Mouse (Mus musculus) cerebellum, adult 11 months (tissue): ENCODE data around the gene Zfp638.

Experiments used
- DNase-seq: peaks from one replicate; pipeline ENCODE4 v3.0.0; 2022

The Zfp638 gene

DNA sequence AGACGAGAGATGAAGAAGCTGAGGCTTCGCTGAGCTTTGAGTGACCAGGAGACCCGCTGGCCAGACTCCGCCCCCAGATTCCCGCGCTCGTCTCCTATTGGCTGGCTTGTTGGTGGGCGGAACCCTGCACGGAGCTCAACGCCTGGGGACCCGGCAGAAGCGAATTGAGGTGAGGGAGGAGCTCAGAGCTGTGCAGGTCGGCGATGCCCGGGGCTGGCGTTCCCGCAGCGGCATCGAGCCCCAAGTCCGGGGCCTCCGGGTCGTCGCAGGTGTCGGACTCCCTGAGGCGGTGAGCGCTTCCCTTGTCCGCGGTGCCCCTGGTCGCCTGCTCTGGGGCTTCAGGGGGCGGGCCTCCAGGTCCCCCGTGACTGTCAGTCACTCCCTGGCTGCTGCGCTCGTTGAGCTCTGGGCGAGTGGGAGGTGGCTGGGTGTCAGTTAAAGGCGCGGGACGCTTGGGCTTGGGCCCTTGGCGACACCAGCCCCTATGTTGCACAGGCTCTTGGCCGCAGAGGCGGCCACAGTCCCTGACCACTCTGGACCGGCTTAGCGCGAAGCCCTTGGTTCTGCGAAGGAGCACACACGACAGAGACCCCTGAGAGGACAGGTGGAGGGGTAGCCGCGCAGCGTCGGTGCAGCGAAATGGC is at the start of gene Zfp638:
Gene Zfp638, plus strand, starts transcription at position 156 of the 644 bp plus-strand sequence.
- DNase-seq: peak; percentile 94

GRCm38 (mm10) chr6:83818996-83819395 is 47.9 kb upstream of the Zfp638 start:
- DNase-seq: no peak

GRCm38 (mm10) chr6:83820727-83821515 is 46.0 kb upstream of the Zfp638 start:
- DNase-seq: no peak

- DNase-seq: no peak
Observed at GRCm38 (mm10) chr6:83821856-83822255, 45.1 kb upstream of the Zfp638 start.

GRCm38 (mm10) chr6:83830941-83831605 is 35.8 kb upstream of the Zfp638 start:
- no peak for DNase-seq

DNA sequence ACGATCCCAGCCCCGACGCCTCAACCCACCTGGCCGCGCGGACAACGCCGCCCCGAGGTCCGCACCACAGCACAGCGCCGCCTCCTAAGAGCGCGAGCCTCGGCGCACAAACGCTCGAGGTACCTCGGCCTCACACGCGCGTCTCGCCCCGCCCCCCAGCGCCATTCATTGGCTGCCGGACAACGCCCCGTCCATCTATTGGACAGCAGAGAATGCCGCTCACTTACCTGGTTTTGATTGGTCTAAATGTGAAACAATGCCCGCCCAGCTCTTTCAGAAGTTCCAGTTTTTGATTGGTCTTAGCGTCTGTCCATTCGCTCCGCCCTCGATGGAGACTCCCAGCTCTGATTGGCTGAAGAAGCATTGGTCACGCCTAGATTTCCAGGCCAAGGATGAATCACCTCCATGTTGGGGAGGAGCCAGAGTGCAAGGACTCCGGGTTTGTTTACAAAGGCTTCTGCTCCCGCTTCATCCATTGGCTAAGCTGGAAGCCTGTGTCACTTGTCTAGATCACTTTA is 35.2 kb upstream of the Zfp638 start, which contains the start of gene Paip2b:
Gene Paip2b, minus strand, starts transcription at position 136 of the 518 bp plus-strand sequence.
- DNase-seq: peak; percentile 99

- DNase-seq: peak; percentile 14
Observed at GRCm38 (mm10) chr6:83832393-83832792, 34.5 kb upstream of the Zfp638 start.

- DNase-seq: no peak
Observed at GRCm38 (mm10) chr6:83836826-83837225, 30.1 kb upstream of the Zfp638 start.

DNA sequence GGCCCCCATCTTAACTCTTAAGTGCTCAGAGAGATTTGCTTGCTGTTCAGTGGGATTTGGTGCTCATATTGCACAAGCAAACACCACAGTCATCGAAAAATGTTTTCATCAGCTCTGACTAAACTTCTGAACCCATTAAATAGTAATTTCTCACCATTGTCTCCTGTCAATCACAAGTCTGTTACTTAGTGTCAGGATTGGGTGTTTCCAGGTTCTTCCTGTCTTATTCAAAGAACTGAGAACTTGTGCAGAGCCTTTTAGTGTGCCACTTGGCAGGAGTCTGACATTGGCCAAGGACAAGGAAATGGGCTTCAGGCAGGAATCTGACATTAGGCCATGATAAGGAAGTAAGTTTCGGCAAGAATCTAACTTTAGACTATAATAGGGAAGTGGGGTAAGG is 28.9 kb upstream of the Zfp638 start:
- no peak for DNase-seq

GRCm38 (mm10) chr6:83840086-83840485 is 26.8 kb upstream of the Zfp638 start:
- DNase-seq: no peak

DNA sequence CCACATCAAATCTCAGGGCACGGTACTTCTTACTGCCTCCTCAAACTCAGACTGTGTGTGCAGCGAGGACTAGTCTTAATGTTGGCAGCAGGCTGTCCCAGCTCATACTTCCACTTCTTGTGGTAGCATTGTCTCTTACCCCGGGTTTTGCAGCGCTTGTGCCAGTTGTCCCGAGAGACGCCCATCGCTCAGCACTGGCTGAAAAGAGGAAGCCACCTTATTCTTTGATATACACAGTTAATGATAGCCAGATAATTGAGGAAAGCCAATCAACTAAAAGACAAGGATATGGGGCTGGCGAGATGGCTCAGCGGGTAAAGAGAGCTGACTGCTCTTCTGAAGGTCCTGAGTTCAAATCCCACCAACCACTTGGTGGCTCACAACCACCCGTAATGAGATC is 22.0 kb upstream of the Zfp638 start:
- no peak for DNase-seq

GRCm38 (mm10) chr6:83846141-83846540 is 20.8 kb upstream of the Zfp638 start:
- DNase-seq: no peak

- DNase-seq: no peak
Observed at GRCm38 (mm10) chr6:83849446-83849845, 17.5 kb upstream of the Zfp638 start.

- no peak for DNase-seq
Observed at GRCm38 (mm10) chr6:83857476-83857875, 9.4 kb upstream of the Zfp638 start.

GRCm38 (mm10) chr6:83860033-83860432 is 6.9 kb upstream of the Zfp638 start:
- no peak for DNase-seq

DNA sequence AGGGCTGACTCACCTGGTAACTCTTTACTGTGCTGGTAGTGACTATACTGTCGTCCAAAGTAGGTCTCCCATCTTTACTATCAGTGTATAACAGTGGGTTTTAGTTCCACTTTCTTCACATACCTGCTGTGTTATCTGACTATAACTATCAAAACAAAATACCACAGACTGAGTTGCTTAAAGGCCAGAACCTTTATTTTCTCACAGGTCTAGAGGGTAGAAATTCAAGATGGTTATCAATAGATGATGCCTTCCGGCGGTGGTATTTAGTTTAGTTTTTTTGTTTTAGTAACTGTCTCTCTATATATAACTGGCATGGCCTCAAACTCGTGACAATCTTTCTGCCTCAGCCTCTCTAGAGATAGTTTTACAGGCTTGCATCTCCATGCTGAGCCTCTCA is 3.4 kb upstream of the Zfp638 start:
- no peak for DNase-seq

DNA sequence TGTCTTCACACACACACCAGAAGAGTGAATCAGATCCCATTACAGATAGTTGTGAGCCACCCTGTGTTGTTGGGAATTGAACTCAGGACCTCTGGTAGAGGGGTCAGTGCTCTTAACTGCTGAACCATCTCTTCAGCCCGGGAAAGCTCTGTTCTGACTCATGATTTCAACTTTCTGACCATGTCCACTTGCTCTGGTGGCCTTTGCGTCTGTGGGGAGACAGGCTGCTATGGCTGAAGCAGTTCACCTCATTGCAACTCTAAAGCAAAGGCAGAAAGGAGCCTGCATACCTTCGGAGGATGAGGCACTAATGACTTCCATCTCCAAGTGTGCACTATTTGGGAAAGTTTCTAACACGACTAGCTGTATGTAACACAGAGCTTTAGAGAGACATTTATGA is 486 bp upstream of the Zfp638 start:
- no peak for DNase-seq

DNA sequence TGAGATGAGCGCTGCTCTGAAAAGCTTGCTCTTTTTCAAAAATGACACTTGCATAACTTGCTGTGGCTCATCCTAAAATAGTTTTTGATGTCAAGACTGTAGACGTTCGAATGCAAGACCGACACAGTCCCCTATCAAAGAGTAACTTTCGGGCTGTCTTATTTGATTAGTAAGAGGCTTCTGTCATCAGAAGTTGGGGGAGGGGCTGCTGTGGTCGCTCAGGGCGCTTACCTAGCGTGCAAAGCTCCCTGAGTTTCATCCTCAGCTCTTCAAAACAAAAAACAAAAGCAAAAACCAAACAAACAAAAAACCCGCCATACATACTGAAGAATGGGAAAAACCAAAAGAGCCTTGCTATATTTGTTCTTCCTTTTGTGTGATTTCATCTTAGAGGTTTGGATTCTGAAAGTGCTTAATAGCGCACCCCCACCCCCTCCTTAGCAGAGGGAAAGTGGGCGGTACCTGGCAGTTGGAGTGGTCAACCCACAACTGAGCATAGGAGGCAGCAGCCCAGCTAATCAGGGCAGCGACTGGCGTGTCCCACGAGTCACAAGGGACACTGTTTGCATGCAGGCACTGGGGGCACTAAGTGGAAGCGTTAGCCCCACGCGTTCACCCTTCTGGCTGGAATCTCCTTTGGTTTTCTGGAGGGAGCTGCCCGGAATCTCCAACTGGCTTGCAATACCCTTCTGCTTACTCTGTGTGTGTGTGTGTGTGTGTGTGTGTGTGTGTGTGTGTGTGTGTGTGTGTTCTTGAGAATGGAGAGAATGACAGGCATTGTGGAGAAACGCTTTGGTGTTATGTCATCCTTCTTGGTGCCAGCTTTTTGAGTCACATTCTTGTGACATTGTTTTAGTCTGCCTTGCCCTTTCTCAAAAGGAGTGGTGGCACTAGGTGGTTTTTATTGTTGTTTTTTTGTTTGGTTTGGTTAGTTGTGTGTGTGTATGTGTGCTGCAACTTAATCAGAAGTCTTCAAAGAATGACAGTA is 983 bp downstream of the Zfp638 start:
- peak; percentile 38 for DNase-seq

- DNase-seq: peak; percentile 20
Observed at GRCm38 (mm10) chr6:83879815-83880214, 12.9 kb downstream of the Zfp638 start.

DNA sequence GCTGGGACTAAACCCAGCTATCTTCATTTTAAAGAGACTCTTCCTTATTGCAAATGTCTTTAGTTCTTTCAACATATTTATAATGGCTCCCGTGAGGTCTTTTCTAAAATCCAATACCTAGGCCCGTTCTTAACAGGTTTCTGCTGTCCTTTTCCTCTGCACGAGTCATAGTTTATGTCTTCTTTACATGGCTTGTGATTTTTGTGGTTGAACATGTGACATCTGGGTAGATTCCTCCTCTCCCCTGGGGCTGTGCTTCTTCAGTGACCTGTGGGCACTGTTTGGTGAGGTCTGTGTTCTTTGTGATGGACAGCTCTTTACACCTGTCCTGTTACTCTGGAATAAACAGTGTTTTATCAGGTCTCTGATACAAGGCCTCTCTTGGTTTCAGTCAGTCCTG is 19.9 kb downstream of the Zfp638 start:
- DNase-seq: no peak

- no peak for DNase-seq
Observed at GRCm38 (mm10) chr6:83888802-83889201, 21.9 kb downstream of the Zfp638 start.

GRCm38 (mm10) chr6:83890281-83891015 is 23.5 kb downstream of the Zfp638 start:
- no peak for DNase-seq
